In genomic region chr14:16519588-16520167, GRCm38 (mm10) we compare ENCODE assay signal across 14 mouse cellular contexts.
DNase-seq lines count a peak whose midpoint lies in the region; ATAC-seq lines count a peak whose summit lies in the region.
"Had no signal": no experiment of that assay in that cellular context is flagged by ENCODE, and none has a peak within 500 bp of the region (broad histone marks: within the 10 kb centered on the region; RNA-seq: fewer than 3 reads in every experiment).

No protein-coding gene starts in this region.

- no peak for ATAC-seq in forebrain, embryonic 12.5 days (ENCODE audit: low FRiP score)

- 78% methylated on average over 8 of the region's 8 CpGs for WGBS in forebrain, embryonic 12.5 days

- peak; percentile 14 to 59 for DNase-seq in frontal cortex, adult 2 months (ENCODE audit: extremely low spot score in 1 of 2, low spot score in 1 of 2)
- DNase-seq in frontal cortex, postnatal 14 days (ENCODE audit: low spot score in 2 of 2): no peak
- DNase-seq in left cerebral cortex, adult 18-20 months (ENCODE audit: low spot score in 2 of 2): peak; percentile 45 to 64
- DNase-seq in left cerebral cortex, postnatal 4 days: no peak
- DNase-seq in Muller cell, postnatal 12 days (ENCODE audit: inconsistent ontology term): peak; percentile 76
- DNase-seq in layer of hippocampus, adult 9-11 months: peak; percentile 61
- DNase-seq in thymus, postnatal 10 days (ENCODE audit: low spot score in 2 of 2): no peak
- DNase-seq: cerebellum, adult 9-11 months had no signal

- H3K36me3 ChIP-seq in forebrain, embryonic 12.5 days (replicated peaks): no peaks in the 10 kb centered on the region
- H3K36me3 ChIP-seq: forebrain, embryonic 10.5 days; kidney, embryonic 15.5 days; neural tube, embryonic 15.5 days had no signal

- no peak overlapping the region for H3K27ac ChIP-seq in forebrain, embryonic 12.5 days
- H3K27ac ChIP-seq: forebrain, embryonic 10.5 days; kidney, embryonic 15.5 days; macrophage; neural tube, embryonic 15.5 days; stomach, embryonic 15.5 days had no signal

- H3K9ac ChIP-seq in forebrain, embryonic 12.5 days: no peak overlapping the region
- H3K9ac ChIP-seq: kidney, embryonic 15.5 days; neural tube, embryonic 15.5 days; stomach, embryonic 15.5 days had no signal

- intact Hi-C loops in left cerebral cortex, postnatal 4 days (cut with DNase I): no loop called here

- no peak overlapping the region for H3K4me3 ChIP-seq in forebrain, embryonic 12.5 days (replicated peaks)
- H3K4me3 ChIP-seq: forebrain, embryonic 10.5 days; kidney, embryonic 15.5 days; neural tube, embryonic 15.5 days; stomach, embryonic 15.5 days had no signal

- no peak overlapping the region for H3K4me2 ChIP-seq in forebrain, embryonic 12.5 days
- H3K4me2 ChIP-seq: kidney, embryonic 15.5 days; neural tube, embryonic 15.5 days; stomach, embryonic 15.5 days had no signal

- peaks cover 17% of the 10 kb centered on the region for H3K4me1 ChIP-seq in forebrain, embryonic 12.5 days
- H3K4me1 ChIP-seq: stomach, embryonic 15.5 days had no signal

- no peaks in the 10 kb centered on the region for H3K27me3 ChIP-seq in forebrain, embryonic 12.5 days
- H3K27me3 ChIP-seq: kidney, embryonic 15.5 days; neural tube, embryonic 15.5 days; stomach, embryonic 15.5 days had no signal

- no peaks in the 10 kb centered on the region for H3K9me3 ChIP-seq in forebrain, embryonic 12.5 days
- H3K9me3 ChIP-seq: forebrain, embryonic 10.5 days; kidney, embryonic 15.5 days; neural tube, embryonic 15.5 days; stomach, embryonic 15.5 days had no signal

Comparison
In these comparisons a context has a peak if more than half of its experiments do, and no peak if none do; other contexts are left out.
1. DNase-seq: peak in frontal cortex, adult 2 months (2 of 2), left cerebral cortex, adult 18-20 months (2 of 2), Muller cell, postnatal 12 days (single experiment) and layer of hippocampus, adult 9-11 months (single experiment); none in frontal cortex, postnatal 14 days (0 of 2), left cerebral cortex, postnatal 4 days (single experiment) and thymus, postnatal 10 days (0 of 2).